Mouse (Mus musculus): ENCODE measurements around the gene Olfr1392.

DNA sequence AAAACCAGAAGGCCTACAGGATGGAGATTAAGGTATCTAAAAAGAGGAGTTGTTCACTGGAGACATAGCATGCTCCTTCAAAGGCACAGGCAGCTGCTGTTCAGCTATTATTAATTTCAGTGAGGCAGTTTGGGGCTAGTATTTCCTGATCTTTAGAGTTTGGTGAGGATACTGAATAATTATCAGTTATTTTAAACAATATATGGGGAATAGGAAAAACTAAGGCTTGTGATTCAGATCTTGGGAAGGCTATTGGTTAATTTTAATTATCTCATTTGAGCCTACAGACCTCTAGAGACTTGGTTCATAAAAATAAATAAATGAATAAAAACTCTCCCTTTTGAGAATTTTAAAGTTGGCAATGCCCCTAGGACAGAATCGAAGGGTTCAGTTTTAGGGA, 49.8 kb downstream of the Olfr1392 start, which contains the start of gene Olfr1390:
- TF ChIP-seq CTCF (conservative IDR thresholded peaks at IDR 0.05 in 1 of 2, IDR thresholded peaks at IDR 0.05 in 1 of 2; ENCODE audit: low read depth in 2 of 2, low read length in 2 of 2): no peak
- no peak for TF ChIP-seq POLR2A (IDR thresholded peaks at IDR 0.05; ENCODE audit: low read depth, low read length)
- no peak for TF ChIP-seq USF1 (IDR thresholded peaks at IDR 0.05; ENCODE audit: low read depth, low read length)
- TF ChIP-seq ZC3H11A (IDR thresholded peaks at IDR 0.05; ENCODE audit: low read depth, low read length): no peak
- TF ChIP-seq GABPA (IDR thresholded peaks at IDR 0.05; ENCODE audit: insufficient replicate concordance, low read depth, low read length): no peak
- no peak for TF ChIP-seq NRF1 (IDR thresholded peaks at IDR 0.05; ENCODE audit: low read depth, low read length)
- no peak for TF ChIP-seq POLR2AphosphoS2 (IDR thresholded peaks at IDR 0.05; ENCODE audit: low read depth, low read length)
- no peak for TF ChIP-seq NELFE (IDR thresholded peaks at IDR 0.05; ENCODE audit: low read depth, low read length)
- TF ChIP-seq EP300 (IDR thresholded peaks at IDR 0.05; ENCODE audit: low read length): no peak
- no peak for TF ChIP-seq HCFC1 (IDR thresholded peaks at IDR 0.05; ENCODE audit: low read depth, low read length)
